Mouse (Mus musculus): ENCODE measurements at regions not wholly inside any gene's neighbourhood (a gene's known extent, or its start where the extent isn't known, plus 50 kb on each side); places are given as distances from the start of the nearest gene placed in this dataset.

DNA sequence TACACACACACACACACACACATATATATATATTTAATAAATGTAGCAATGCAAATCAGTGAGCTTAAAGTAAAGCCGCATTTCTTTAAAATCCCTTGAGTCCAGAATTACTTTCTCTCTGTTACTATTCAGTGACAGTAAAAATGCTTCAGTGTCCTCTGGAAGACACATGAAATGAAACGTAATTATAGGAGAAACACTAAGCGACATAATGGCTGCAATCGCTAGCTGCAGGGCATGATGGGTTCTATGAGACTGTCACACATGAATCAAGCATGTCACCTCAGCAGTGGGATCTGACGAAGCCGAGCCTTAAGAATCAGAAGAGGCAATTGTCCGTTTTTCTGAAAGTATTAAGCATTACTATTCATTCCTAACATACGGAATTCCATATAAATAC is 385.7 kb downstream of the Basp1 start:
- Histone ChIP-seq H3K4me3 (ENCODE audit: low read depth, low read length) (no peak overlapping the region), H3K27ac (ENCODE audit: low read depth, low read length) (no peak overlapping the region), H3K4me2 (no peak overlapping the region), H3K27me3 (replicated peaks; ENCODE audit: control insufficient read depth, insufficient read depth, low read length) (no peaks in the 10 kb centered on the region), H3K4me1 (replicated peaks; ENCODE audit: control insufficient read depth, insufficient read depth, low read length) (no peaks in the 10 kb centered on the region), H3K36me3 (ENCODE audit: control insufficient read depth, insufficient read depth, low read length) (no peaks in the 10 kb centered on the region), H3K9me3 (ENCODE audit: control insufficient read depth, low read length) (no peaks in the 10 kb centered on the region), H3K9ac (ENCODE audit: low read depth, low read length) (no peak overlapping the region)
- ATAC-seq (replicated peaks; ENCODE audit: low FRiP score) (no peak), DNase-seq (ENCODE audit: low spot score) (no peak)
- WGBS: 85% methylated on average over 8 of the region's 8 CpGs

DNA sequence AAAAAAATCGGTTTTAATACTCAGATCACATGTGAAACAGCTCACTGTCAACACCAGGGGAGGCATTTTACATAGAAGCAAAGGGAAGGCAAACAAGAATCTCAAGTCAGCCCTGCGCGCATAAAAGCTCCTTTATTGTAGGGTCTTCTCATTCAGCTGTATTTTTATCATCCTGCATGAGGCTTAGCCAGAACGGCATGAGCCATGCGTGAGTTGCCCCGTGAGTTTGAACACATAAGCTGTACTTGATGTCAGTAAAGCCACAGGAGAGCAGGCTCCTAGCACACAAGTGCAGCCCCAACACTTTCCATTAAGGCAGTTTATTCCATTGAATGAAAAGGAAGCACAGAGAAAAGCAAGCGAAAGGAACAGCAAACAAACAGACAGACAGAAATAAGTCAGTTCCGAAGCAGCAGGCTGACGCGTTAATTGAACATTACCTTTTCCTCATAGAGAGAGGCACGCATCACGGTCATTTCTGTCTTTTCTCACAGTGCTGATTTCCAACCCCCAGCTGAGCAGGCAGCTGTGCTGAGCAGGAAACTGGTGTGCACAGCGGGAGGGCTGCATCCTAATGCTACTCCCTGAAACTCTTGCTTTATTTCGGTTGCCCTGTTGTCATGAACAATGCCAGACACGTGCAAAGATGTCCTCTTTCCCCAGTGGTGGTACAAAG is 386.6 kb downstream of the Basp1 start:
- Histone ChIP-seq H3K9me3 (ENCODE audit: control insufficient read depth, low read length) (no peaks in the 10 kb centered on the region), H3K4me3 (ENCODE audit: low read depth, low read length) (no peak overlapping the region), H3K36me3 (ENCODE audit: control insufficient read depth, insufficient read depth, low read length) (no peaks in the 10 kb centered on the region), H3K4me1 (replicated peaks; ENCODE audit: control insufficient read depth, insufficient read depth, low read length) (no peaks in the 10 kb centered on the region), H3K27ac (ENCODE audit: low read depth, low read length) (no peak overlapping the region), H3K27me3 (replicated peaks; ENCODE audit: control insufficient read depth, insufficient read depth, low read length) (no peaks in the 10 kb centered on the region), H3K9ac (ENCODE audit: low read depth, low read length) (no peak overlapping the region), H3K4me2 (no peak overlapping the region)
- DNase-seq (ENCODE audit: low spot score): no peak
- 12% methylated on average over 15 of the region's 15 CpGs for WGBS
- no peak for ATAC-seq (replicated peaks; ENCODE audit: low FRiP score)

DNA sequence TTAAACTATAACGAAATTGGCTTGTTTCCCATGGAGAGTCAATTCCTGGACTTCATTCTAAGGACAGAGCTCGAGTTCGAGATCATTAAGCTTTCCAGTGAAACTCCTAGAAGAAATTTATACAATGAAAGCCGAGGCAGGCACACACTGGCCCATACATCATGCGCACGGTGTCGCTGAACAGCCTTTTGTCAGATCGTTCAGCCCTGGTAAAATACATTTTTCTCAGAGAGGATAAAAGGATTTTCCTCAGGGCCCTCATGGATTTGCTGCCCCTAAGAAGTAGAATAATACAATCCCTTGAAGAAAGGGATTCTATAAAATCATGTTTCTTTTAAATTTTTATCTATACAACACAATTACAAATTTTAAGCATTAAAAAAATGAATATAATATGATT is 387.2 kb downstream of the Basp1 start:
- ATAC-seq (replicated peaks; ENCODE audit: low FRiP score): no peak
- Histone ChIP-seq H3K4me2 (no peak overlapping the region), H3K4me1 (replicated peaks; ENCODE audit: control insufficient read depth, insufficient read depth, low read length) (no peaks in the 10 kb centered on the region), H3K27me3 (replicated peaks; ENCODE audit: control insufficient read depth, insufficient read depth, low read length) (no peaks in the 10 kb centered on the region), H3K9me3 (ENCODE audit: control insufficient read depth, low read length) (no peaks in the 10 kb centered on the region), H3K27ac (ENCODE audit: low read depth, low read length) (no peak overlapping the region), H3K36me3 (ENCODE audit: control insufficient read depth, insufficient read depth, low read length) (no peaks in the 10 kb centered on the region), H3K9ac (ENCODE audit: low read depth, low read length) (no peak overlapping the region), H3K4me3 (ENCODE audit: low read depth, low read length) (no peak overlapping the region)
- no peak for DNase-seq (ENCODE audit: low spot score)
- 65% methylated on average over 8 of the region's 8 CpGs for WGBS

- no peak for DNase-seq (ENCODE audit: low spot score)
- Histone ChIP-seq H3K27me3 (replicated peaks; ENCODE audit: control insufficient read depth, insufficient read depth, low read length) (no peaks in the 10 kb centered on the region), H3K36me3 (ENCODE audit: control insufficient read depth, insufficient read depth, low read length) (no peaks in the 10 kb centered on the region), H3K9ac (ENCODE audit: low read depth, low read length) (no peak overlapping the region), H3K9me3 (ENCODE audit: control insufficient read depth, low read length) (no peaks in the 10 kb centered on the region), H3K4me1 (replicated peaks; ENCODE audit: control insufficient read depth, insufficient read depth, low read length) (no peaks in the 10 kb centered on the region), H3K4me2 (no peak overlapping the region), H3K27ac (ENCODE audit: low read depth, low read length) (no peak overlapping the region), H3K4me3 (ENCODE audit: low read depth, low read length) (no peak overlapping the region)
- 57% methylated on average over 3 of the region's 3 CpGs for WGBS
- ATAC-seq (replicated peaks; ENCODE audit: low FRiP score): no peak
Observed at GRCm38 (mm10) chr15:25020916-25021315, 392.6 kb downstream of the Basp1 start.

GRCm38 (mm10) chr15:25019352-25019941 is 394.1 kb downstream of the Basp1 start:
- Histone ChIP-seq H3K27ac (ENCODE audit: low read depth, low read length) (no peak overlapping the region), H3K36me3 (ENCODE audit: control insufficient read depth, insufficient read depth, low read length) (no peaks in the 10 kb centered on the region), H3K9ac (ENCODE audit: low read depth, low read length) (no peak overlapping the region), H3K4me1 (replicated peaks; ENCODE audit: control insufficient read depth, insufficient read depth, low read length) (no peaks in the 10 kb centered on the region), H3K27me3 (replicated peaks; ENCODE audit: control insufficient read depth, insufficient read depth, low read length) (no peaks in the 10 kb centered on the region), H3K9me3 (ENCODE audit: control insufficient read depth, low read length) (no peaks in the 10 kb centered on the region), H3K4me2 (no peak overlapping the region), H3K4me3 (ENCODE audit: low read depth, low read length) (no peak overlapping the region)
- DNase-seq (ENCODE audit: low spot score) (no peak), ATAC-seq (replicated peaks; ENCODE audit: low FRiP score) (no peak)
- 85% methylated on average over 12 of the region's 12 CpGs for WGBS

DNA sequence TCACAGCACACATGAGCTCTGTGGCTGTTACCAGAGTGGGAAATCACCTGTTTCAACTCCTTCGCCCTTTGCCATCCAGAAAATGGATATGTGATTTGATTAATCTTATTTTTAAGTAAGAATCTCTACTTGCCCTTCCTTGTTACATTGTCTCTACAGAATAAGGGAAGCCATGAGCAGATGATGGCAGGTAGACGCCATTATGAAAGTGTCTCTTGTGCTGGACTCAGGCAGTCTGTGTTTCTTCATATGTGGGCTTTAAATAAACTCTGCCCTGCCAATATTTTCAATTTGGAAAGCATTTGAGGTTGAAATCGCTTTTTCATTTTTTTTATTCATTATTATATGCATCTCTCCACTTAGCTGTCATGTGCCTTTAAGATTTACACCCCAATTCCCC is 394.6 kb downstream of the Basp1 start:
- Histone ChIP-seq H3K36me3 (ENCODE audit: control insufficient read depth, insufficient read depth, low read length) (no peaks in the 10 kb centered on the region), H3K9ac (ENCODE audit: low read depth, low read length) (no peak overlapping the region), H3K27me3 (replicated peaks; ENCODE audit: control insufficient read depth, insufficient read depth, low read length) (no peaks in the 10 kb centered on the region), H3K4me2 (no peak overlapping the region), H3K27ac (ENCODE audit: low read depth, low read length) (no peak overlapping the region), H3K4me3 (ENCODE audit: low read depth, low read length) (no peak overlapping the region), H3K9me3 (ENCODE audit: control insufficient read depth, low read length) (no peaks in the 10 kb centered on the region), H3K4me1 (replicated peaks; ENCODE audit: control insufficient read depth, insufficient read depth, low read length) (no peaks in the 10 kb centered on the region)
- ATAC-seq (replicated peaks; ENCODE audit: low FRiP score) (no peak), DNase-seq (ENCODE audit: low spot score) (no peak)
- 67% methylated on average over 3 of the region's 3 CpGs for WGBS

DNA sequence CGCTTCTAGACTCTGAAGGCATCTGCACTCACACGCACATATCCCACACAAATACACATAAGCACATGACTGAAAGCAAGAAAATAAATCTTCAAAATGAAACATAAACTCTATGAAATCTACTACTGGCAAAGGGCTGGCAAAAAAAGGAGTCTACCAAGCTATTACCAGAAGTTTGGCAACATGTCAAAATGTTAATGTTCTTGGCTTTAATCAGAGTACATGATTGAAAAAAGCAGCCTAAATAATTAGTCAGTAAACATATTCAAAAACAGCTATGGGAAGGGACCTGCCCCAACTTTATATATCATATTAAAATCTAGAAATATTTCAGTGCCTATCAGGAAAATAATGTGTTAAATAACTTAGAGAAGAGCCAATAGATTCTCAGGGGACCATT is 405.8 kb downstream of the Basp1 start:
- no peak overlapping the region for H3K4me3 ChIP-seq (ENCODE audit: low read depth, low read length)
- no peak for DNase-seq (ENCODE audit: low spot score)
- H3K27me3 ChIP-seq (replicated peaks; ENCODE audit: control insufficient read depth, insufficient read depth, low read length): no peaks in the 10 kb centered on the region
- H3K36me3 ChIP-seq (ENCODE audit: control insufficient read depth, insufficient read depth, low read length): no peaks in the 10 kb centered on the region
- H3K9ac ChIP-seq (ENCODE audit: low read depth, low read length): no peak overlapping the region
- H3K9me3 ChIP-seq (ENCODE audit: control insufficient read depth, low read length): no peaks in the 10 kb centered on the region
- 88% methylated on average over 2 of the region's 2 CpGs for WGBS
- no peak overlapping the region for H3K4me2 ChIP-seq
- ATAC-seq (replicated peaks; ENCODE audit: low FRiP score): no peak
- no peaks in the 10 kb centered on the region for H3K4me1 ChIP-seq (replicated peaks; ENCODE audit: control insufficient read depth, insufficient read depth, low read length)
- H3K27ac ChIP-seq (ENCODE audit: low read depth, low read length): no peak overlapping the region

GRCm38 (mm10) chr15:25000171-25000570 is 413.4 kb downstream of the Basp1 start:
- Histone ChIP-seq H3K9ac (ENCODE audit: low read depth, low read length) (no peak overlapping the region), H3K4me1 (replicated peaks; ENCODE audit: control insufficient read depth, insufficient read depth, low read length) (no peaks in the 10 kb centered on the region)
- WGBS: 78% methylated on average over 3 of the region's 3 CpGs

DNA sequence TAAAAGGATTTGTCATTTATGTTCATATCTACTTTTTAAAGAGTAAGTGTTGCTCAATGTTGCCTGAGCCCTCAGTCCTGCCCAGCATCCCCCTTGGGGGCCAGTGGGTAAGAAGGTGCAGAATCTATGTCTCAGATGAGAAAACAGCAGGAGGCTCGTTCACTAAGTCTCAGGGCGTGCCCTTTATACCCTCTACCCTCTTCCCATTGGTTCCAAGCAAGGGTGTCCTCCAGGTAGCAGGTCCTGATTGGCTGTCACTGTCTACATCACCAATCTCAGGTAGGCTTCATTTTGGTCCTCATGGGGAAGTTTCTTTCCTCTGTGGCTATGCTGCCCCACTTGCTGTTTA is 420.3 kb downstream of the Basp1 start:
- no peaks in the 10 kb centered on the region for H3K9me3 ChIP-seq (ENCODE audit: control insufficient read depth, low read length)
- ATAC-seq (replicated peaks; ENCODE audit: low FRiP score) (no peak), DNase-seq (ENCODE audit: low spot score) (no peak)
- H3K4me1 ChIP-seq (replicated peaks; ENCODE audit: control insufficient read depth, insufficient read depth, low read length): no peaks in the 10 kb centered on the region
- no peak overlapping the region for H3K9ac ChIP-seq (ENCODE audit: low read depth, low read length)
- 58% methylated on average over 2 of the region's 2 CpGs for WGBS
- no peaks in the 10 kb centered on the region for H3K36me3 ChIP-seq (ENCODE audit: control insufficient read depth, insufficient read depth, low read length)
- no peak overlapping the region for H3K4me3 ChIP-seq (ENCODE audit: low read depth, low read length)
- no peak overlapping the region for H3K27ac ChIP-seq (ENCODE audit: low read depth, low read length)
- no peak overlapping the region for H3K4me2 ChIP-seq
- no peaks in the 10 kb centered on the region for H3K27me3 ChIP-seq (replicated peaks; ENCODE audit: control insufficient read depth, insufficient read depth, low read length)

More at GRCm38 (mm10) chr15:25000171-25000570, 413.4 kb downstream of the Basp1 start:
- no peaks in the 10 kb centered on the region for H3K27me3 ChIP-seq (replicated peaks; ENCODE audit: control insufficient read depth, insufficient read depth, low read length)
- H3K4me2 ChIP-seq: no peak overlapping the region
- H3K4me3 ChIP-seq (ENCODE audit: low read depth, low read length): no peak overlapping the region
- no peak overlapping the region for H3K27ac ChIP-seq (ENCODE audit: low read depth, low read length)
- DNase-seq (ENCODE audit: low spot score) (no peak), ATAC-seq (replicated peaks; ENCODE audit: low FRiP score) (no peak)
- no peaks in the 10 kb centered on the region for H3K9me3 ChIP-seq (ENCODE audit: control insufficient read depth, low read length)
- no peaks in the 10 kb centered on the region for H3K36me3 ChIP-seq (ENCODE audit: control insufficient read depth, insufficient read depth, low read length)

All from liver, embryonic 11.5 days (tissue).